ENCODE assay signal across 8 mouse cellular contexts in the genomic region with DNA sequence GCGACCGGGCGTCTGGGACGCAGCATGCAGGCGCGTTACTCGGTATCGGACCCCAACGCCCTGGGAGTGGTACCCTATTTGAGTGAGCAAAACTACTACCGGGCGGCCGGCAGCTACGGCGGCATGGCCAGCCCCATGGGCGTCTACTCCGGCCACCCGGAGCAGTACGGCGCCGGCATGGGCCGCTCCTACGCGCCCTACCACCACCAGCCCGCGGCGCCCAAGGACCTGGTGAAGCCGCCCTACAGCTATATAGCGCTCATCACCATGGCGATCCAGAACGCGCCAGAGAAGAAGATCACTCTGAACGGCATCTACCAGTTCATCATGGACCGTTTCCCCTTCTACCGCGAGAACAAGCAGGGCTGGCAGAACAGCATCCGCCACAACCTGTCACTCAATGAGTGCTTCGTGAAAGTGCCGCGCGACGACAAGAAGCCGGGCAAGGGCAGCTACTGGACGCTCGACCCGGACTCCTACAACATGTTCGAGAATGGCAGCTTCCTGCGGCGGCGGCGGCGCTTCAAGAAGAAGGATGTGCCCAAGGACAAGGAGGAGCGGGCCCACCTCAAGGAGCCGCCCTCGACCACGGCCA. TPM values are rescaled to one million over a fixed set of nuclear protein-coding genes. Genes with fewer than 3 reads are reported as not detected.
A peak's percentile ranks its signal among the peaks of the same experiment; 100 is the strongest.
DNase-seq lines count a peak whose midpoint lies in the region; ATAC-seq and TF ChIP-seq lines count a peak whose summit lies in the region.

No protein-coding gene starts in this region.

- peaks cover 37% of the 10 kb centered on the region for H3K27me3 ChIP-seq in spleen, adult 2 months (ENCODE audit: control insufficient read depth, insufficient read depth, low read length)
- peaks cover 78% of the 10 kb centered on the region for H3K27me3 ChIP-seq in intestine, embryonic 15.5 days (replicated peaks)
- H3K27me3 ChIP-seq in myocyte (ENCODE audit: control insufficient read depth, insufficient read depth, insufficient read length): no peaks in the 10 kb centered on the region

- 11% methylated on average over 55 of the region's 55 CpGs for WGBS in spleen, adult 2 months
- 1% methylated on average over 55 of the region's 55 CpGs for WGBS in intestine, embryonic 15.5 days

- TF ChIP-seq POLR2A in spleen, adult 2 months (IDR thresholded peaks at IDR 0.05; ENCODE audit: low read depth, low read length): no peak
- TF ChIP-seq POLR2A in embryonic fibroblast, embryonic 13.5 days (IDR thresholded peaks at IDR 0.05; ENCODE audit: low read depth, low read length): no peak
- TF ChIP-seq POLR2A in myocyte (IDR thresholded peaks at IDR 0.05; ENCODE audit: insufficient read length, low read depth): no peak

- TF ChIP-seq CTCF in spleen, adult 2 months (IDR thresholded peaks at IDR 0.05; ENCODE audit: extremely low read depth, insufficient read depth, insufficient read length, insufficient replicate concordance): no peak
- no peak for TF ChIP-seq CTCF in embryonic fibroblast, embryonic 13.5 days (IDR thresholded peaks at IDR 0.05; ENCODE audit: borderline replicate concordance, insufficient read depth, low read length)

- H3K36me3 ChIP-seq in spleen, adult 2 months (ENCODE audit: control insufficient read depth, insufficient read depth, low read length): no peaks in the 10 kb centered on the region
- H3K36me3 ChIP-seq in intestine, embryonic 15.5 days: no peaks in the 10 kb centered on the region
- H3K36me3 ChIP-seq in myocyte (ENCODE audit: control insufficient read depth, insufficient read depth): no peaks in the 10 kb centered on the region

- no peak overlapping the region for H3K27ac ChIP-seq in spleen, adult 2 months (ENCODE audit: insufficient read depth, low read length)
- H3K27ac ChIP-seq in embryonic fibroblast, embryonic 13.5 days (ENCODE audit: insufficient read depth, low read length): peak overlapping the region; percentile 91
- 0 out of 2 replicates have a peak overlapping the region, but pooled peaks have one; percentile 2 for H3K27ac ChIP-seq in intestine, embryonic 15.5 days

- ATAC-seq in intestine, embryonic 15.5 days: peak; percentile 56

- no peaks in the 10 kb centered on the region; the same call in 1 of the 2 replicates for H3K9me3 ChIP-seq in intestine, embryonic 15.5 days

- H3K79me2 ChIP-seq in myocyte (ENCODE audit: control insufficient read depth, insufficient read depth): peaks cover 39% of the 10 kb centered on the region

- DNase-seq in spleen, adult 2 months (ENCODE audit: low read depth in 1 of 2, low spot score in 2 of 2): no peak
- DNase-seq in spleen, adult 12 weeks (ENCODE audit: low spot score): no peak
- no peak for DNase-seq in right cerebral cortex, postnatal 36 days (ENCODE audit: low spot score in 2 of 2)
- no peak for DNase-seq in cerebellum, adult 8-10 months
- DNase-seq in layer of hippocampus, adult 11-12 months (ENCODE audit: low spot score): no peak

- H3K4me1 ChIP-seq in spleen, adult 2 months (ENCODE audit: control insufficient read depth, insufficient read depth, insufficient read length): peaks cover 11% of the 10 kb centered on the region; the same call in 1 of the 2 replicates
- H3K4me1 ChIP-seq in embryonic fibroblast, embryonic 13.5 days (ENCODE audit: control insufficient read depth, insufficient read depth, low read length): no peaks in the 10 kb centered on the region
- H3K4me1 ChIP-seq in intestine, embryonic 15.5 days (replicated peaks): peaks cover 15% of the 10 kb centered on the region

- H3K4me3 ChIP-seq in spleen, adult 2 months (ENCODE audit: extremely low read depth, insufficient read depth, insufficient read length): peak overlapping the region; percentile 63
- H3K4me3 ChIP-seq in embryonic fibroblast, embryonic 13.5 days (ENCODE audit: insufficient read depth, low read length): peak overlapping the region; percentile 83
- peak overlapping the region; percentile 45 for H3K4me3 ChIP-seq in intestine, embryonic 15.5 days (replicated peaks)
- H3K4me3 ChIP-seq in myocyte: peak overlapping the region; percentile 82

- peak overlapping the region; percentile 89 for H3K4me2 ChIP-seq in intestine, embryonic 15.5 days (replicated peaks)
- peak overlapping the region; percentile 98 for H3K4me2 ChIP-seq in myocyte (ENCODE audit: low read depth)

- peak overlapping the region; percentile 22 for H3K9ac ChIP-seq in intestine, embryonic 15.5 days

- H3ac ChIP-seq in myocyte (ENCODE audit: control insufficient read depth, insufficient read length): peak overlapping the region; percentile 78

TF ChIP-seq in myocyte, 11 proteins besides CTCF, POLR2A, EP300 and RAD21:
- TF ChIP-seq SRF (IDR thresholded peaks at IDR 0.05; ENCODE audit: control insufficient read depth, insufficient read length, low read depth) (no peak), MYOD1 (IDR thresholded peaks at IDR 0.05; ENCODE audit: control insufficient read depth in 1 of 3, insufficient read length in 2 of 3, low read depth in 2 of 3) (peak in 1 of 3 experiments; percentile 4), E2F4 (IDR thresholded peaks at IDR 0.05; ENCODE audit: insufficient read depth) (no peak)

RNA-seq across cellular contexts. Expression of a gene that starts 0.7 kb away (rescaled TPM):
- 0.12 and 0.22 TPM in 2 replicates for polyA plus RNA-seq in spleen, adult 2 months (2012; rRNA removed)
- 14.6 and 18.1 TPM in 2 replicates for polyA plus RNA-seq in embryonic fibroblast, embryonic 13.5 days (2011; ENCODE audit: insufficient read length, low read depth, missing spikeins)
- 0.69 and 0.80 TPM in 2 replicates for polyA plus RNA-seq in intestine, embryonic 15.5 days (2015; fragmentation: Nextera tagmentation; extraction: Ambion mirVana)
- 7.3 TPM for polyA plus RNA-seq in myocyte (2012; fragmentation: generic; extraction: Trizol)

RNA-seq across cellular contexts. Expression of a gene that starts 8.5 kb away (rescaled TPM):
- 33.6 and 39.9 TPM in 2 replicates for polyA plus RNA-seq in spleen, adult 2 months (2012; rRNA removed)
- polyA plus RNA-seq in embryonic fibroblast, embryonic 13.5 days (2011; ENCODE audit: insufficient read length, low read depth, missing spikeins): 58.3 and 63.3 TPM in 2 replicates
- polyA plus RNA-seq in intestine, embryonic 15.5 days (2015; fragmentation: Nextera tagmentation; extraction: Ambion mirVana): 50.6 and 52.3 TPM in 2 replicates
- polyA plus RNA-seq in myocyte (2012; fragmentation: generic; extraction: Trizol): 22.3 TPM

RNA-seq across cellular contexts. Expression of a gene that starts 11.1 kb away (rescaled TPM):
- polyA plus RNA-seq in spleen, adult 2 months (2012; rRNA removed): not detected in 2 replicates
- 1.1 and 2.0 TPM in 2 replicates for polyA plus RNA-seq in embryonic fibroblast, embryonic 13.5 days (2011; ENCODE audit: insufficient read length, low read depth, missing spikeins)
- polyA plus RNA-seq in intestine, embryonic 15.5 days (2015; fragmentation: Nextera tagmentation; extraction: Ambion mirVana): 9.0 and 9.3 TPM in 2 replicates
- polyA plus RNA-seq in myocyte (2012; fragmentation: generic; extraction: Trizol): 2.6 TPM

RNA-seq across cellular contexts. Expression of a gene that starts 32.5 kb away (rescaled TPM):
- polyA plus RNA-seq in spleen, adult 2 months (2012; rRNA removed): 1.8 and 3.7 TPM in 2 replicates
- polyA plus RNA-seq in embryonic fibroblast, embryonic 13.5 days (2011; ENCODE audit: insufficient read length, low read depth, missing spikeins): 6.9 TPM in 2 replicates
- 105 and 126 TPM in 2 replicates for polyA plus RNA-seq in intestine, embryonic 15.5 days (2015; fragmentation: Nextera tagmentation; extraction: Ambion mirVana)
- polyA plus RNA-seq in myocyte (2012; fragmentation: generic; extraction: Trizol): not detected
